Mouse (Mus musculus): ENCODE results near the gene Hao2.

- peak; percentile 65 for TF ChIP-seq CTCF (conservative IDR thresholded peaks at IDR 0.05; ENCODE audit: low read length)
- TF ChIP-seq NANOG (IDR thresholded peaks at IDR 0.05; ENCODE audit: borderline replicate concordance, low read length) = no peak
Measured at GRCm38 (mm10) chr3:98915659-98916058, 22.6 kb upstream of the Hao2 start.
